Mouse (Mus musculus): Measurements from ENCODE around the gene Vmn2r27. TPM values are rescaled to one million over a fixed set of nuclear protein-coding genes. Genes with fewer than 3 reads are reported as not detected.

Vmn2r27 gene
- polyA plus RNA-seq, 1 experiment: not detected

GRCm38 (mm10) chr6:124202116-124202515 is 29.5 kb downstream of the Vmn2r27 start:
- TF ChIP-seq CTCF (conservative IDR thresholded peaks at IDR 0.05; ENCODE audit: insufficient read depth, insufficient read length, low read depth, low read length) (no peak), POLR2A (IDR thresholded peaks at IDR 0.05; ENCODE audit: low read depth, low read length) (no peak)
- H3K4me3 ChIP-seq (ENCODE audit: insufficient read depth, low read depth, low read length): no peak overlapping the region
- no peaks in the 10 kb centered on the region for H3K36me3 ChIP-seq (ENCODE audit: control insufficient read depth, insufficient read depth, low read length)
- H3K4me1 ChIP-seq (ENCODE audit: control insufficient read depth, insufficient read depth, low read length): no peaks in the 10 kb centered on the region
- WGBS: 76% methylated on average over 4 of the region's 4 CpGs
- DNase-seq: no peak
- H3K27me3 ChIP-seq (replicated peaks; ENCODE audit: control insufficient read depth, insufficient read depth, low read length): no peaks in the 10 kb centered on the region
- H3K27ac ChIP-seq (ENCODE audit: insufficient read depth, low read depth, low read length): no peak overlapping the region

GRCm38 (mm10) chr6:124168499-124169257 is 63.0 kb downstream of the Vmn2r27 start:
- Histone ChIP-seq H3K4me1 (ENCODE audit: control insufficient read depth, insufficient read depth, low read length) (no peaks in the 10 kb centered on the region), H3K4me3 (ENCODE audit: insufficient read depth, low read depth, low read length) (no peak overlapping the region), H3K36me3 (ENCODE audit: control insufficient read depth, insufficient read depth, low read length) (no peaks in the 10 kb centered on the region), H3K27ac (ENCODE audit: insufficient read depth, low read depth, low read length) (no peak overlapping the region), H3K27me3 (replicated peaks; ENCODE audit: control insufficient read depth, insufficient read depth, low read length) (no peaks in the 10 kb centered on the region)
- TF ChIP-seq POLR2A (IDR thresholded peaks at IDR 0.05; ENCODE audit: low read depth, low read length) (no peak), CTCF (conservative IDR thresholded peaks at IDR 0.05; ENCODE audit: insufficient read depth, insufficient read length, low read depth, low read length) (no peak)
- DNase-seq: no peak
- WGBS: 78% methylated on average over 3 of the region's 3 CpGs

GRCm38 (mm10) chr6:124166596-124166995 is 65.1 kb downstream of the Vmn2r27 start:
- no peaks in the 10 kb centered on the region for H3K27me3 ChIP-seq (replicated peaks; ENCODE audit: control insufficient read depth, insufficient read depth, low read length)
- TF ChIP-seq POLR2A (IDR thresholded peaks at IDR 0.05; ENCODE audit: low read depth, low read length) (no peak), CTCF (conservative IDR thresholded peaks at IDR 0.05; ENCODE audit: insufficient read depth, insufficient read length, low read depth, low read length) (no peak)
- no peak overlapping the region for H3K4me3 ChIP-seq (ENCODE audit: insufficient read depth, low read depth, low read length)

GRCm38 (mm10) chr6:124149808-124150207 is 81.8 kb downstream of the Vmn2r27 start:
- TF ChIP-seq CTCF (conservative IDR thresholded peaks at IDR 0.05; ENCODE audit: insufficient read depth, insufficient read length, low read depth, low read length) (no peak), POLR2A (IDR thresholded peaks at IDR 0.05; ENCODE audit: low read depth, low read length) (no peak)
- Histone ChIP-seq H3K4me3 (ENCODE audit: insufficient read depth, low read depth, low read length) (no peak overlapping the region), H3K27ac (ENCODE audit: insufficient read depth, low read depth, low read length) (no peak overlapping the region), H3K27me3 (replicated peaks; ENCODE audit: control insufficient read depth, insufficient read depth, low read length) (no peaks in the 10 kb centered on the region), H3K4me1 (ENCODE audit: control insufficient read depth, insufficient read depth, low read length) (no peaks in the 10 kb centered on the region), H3K36me3 (ENCODE audit: control insufficient read depth, insufficient read depth, low read length) (no peaks in the 10 kb centered on the region)
- 34% methylated on average over 1 of the region's 1 CpGs for WGBS
- DNase-seq: no peak

More at GRCm38 (mm10) chr6:124166596-124166995, 65.1 kb downstream of the Vmn2r27 start:
- Histone ChIP-seq H3K36me3 (ENCODE audit: control insufficient read depth, insufficient read depth, low read length) (no peaks in the 10 kb centered on the region), H3K27ac (ENCODE audit: insufficient read depth, low read depth, low read length) (no peak overlapping the region), H3K4me1 (ENCODE audit: control insufficient read depth, insufficient read depth, low read length) (no peaks in the 10 kb centered on the region)
- no peak for DNase-seq
- WGBS: 74% methylated on average over 2 of the region's 2 CpGs

Other genes starting within 250 kb of the Vmn2r27 start
- gene Vmn2r26, start 207.3 kb downstream of the Vmn2r27 start, polyA plus RNA-seq (2012; rRNA removed): not detected in 2 replicates
- 0.26 and 0.39 TPM in 2 replicates for gene Cd163, start 72.8 kb upstream of the Vmn2r27 start, polyA plus RNA-seq (2012; rRNA removed)
- 62.0 and 62.8 TPM in 2 replicates for gene Pex5, start 183.2 kb upstream of the Vmn2r27 start, polyA plus RNA-seq (2012; rRNA removed)
- gene Clstn3, start 232.9 kb upstream of the Vmn2r27 start, polyA plus RNA-seq (2012; rRNA removed): 12.6 and 15.5 TPM in 2 replicates

Data from kidney, adult 2 months (tissue).